Comparison of ENCODE assay signal across 11 mouse cellular contexts in the genomic region with DNA sequence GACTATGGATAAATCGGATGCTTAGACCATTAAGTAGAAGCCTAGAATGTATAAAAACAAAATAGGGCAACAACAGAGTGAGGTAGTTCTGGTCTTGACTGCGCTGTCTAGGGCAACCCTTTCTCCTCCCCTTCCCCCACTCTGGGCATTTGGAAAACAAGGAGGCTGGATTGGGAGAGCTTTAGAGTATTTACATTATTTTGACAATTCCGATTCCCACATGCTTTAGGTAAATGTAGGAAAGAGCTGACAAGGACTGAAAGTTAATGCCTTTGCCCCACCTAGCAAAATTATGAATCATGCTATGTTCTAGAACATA. TPM values are rescaled to one million over a fixed set of nuclear protein-coding genes. Genes with fewer than 3 reads are reported as not detected.
DNase-seq lines count a peak whose midpoint lies in the region; ATAC-seq and TF ChIP-seq lines count a peak whose summit lies in the region.
"Had no signal": no experiment of that assay in that cellular context is flagged by ENCODE, and none has a peak within 500 bp of the region (broad histone marks: within the 10 kb centered on the region; RNA-seq: fewer than 3 reads in every experiment).

No protein-coding gene starts in this region.

- H3K4me1 ChIP-seq in hindbrain, embryonic 13.5 days (replicated peaks), result peaks cover 13% of the 10 kb centered on the region
- peaks cover 3% of the 10 kb centered on the region; the same call in 1 of the 2 replicates for H3K4me1 ChIP-seq in hindbrain, embryonic 16.5 days (ENCODE audit: control insufficient read depth, insufficient read depth, low read depth, low read length)
- peaks cover 60% of the 10 kb centered on the region for H3K4me1 ChIP-seq in embryonic facial prominence, embryonic 10.5 days
- H3K4me1 ChIP-seq in limb, embryonic 14.5 days (ENCODE audit: control insufficient read depth, insufficient read depth, low read length), result peaks cover 13% of the 10 kb centered on the region

- no peak overlapping the region for H3K27ac ChIP-seq in hindbrain, embryonic 13.5 days
- H3K27ac ChIP-seq in hindbrain, embryonic 16.5 days (ENCODE audit: low read depth, low read length), result no peak overlapping the region
- peak overlapping the region; percentile 51 for H3K27ac ChIP-seq in embryonic facial prominence, embryonic 10.5 days (replicated peaks)
- no peak overlapping the region for H3K27ac ChIP-seq in limb, embryonic 14.5 days (replicated peaks; ENCODE audit: low read depth, low read length)
- H3K27ac ChIP-seq: liver, embryonic 14.5 days had no signal

- no peak overlapping the region for H3K9ac ChIP-seq in hindbrain, embryonic 13.5 days
- H3K9ac ChIP-seq in hindbrain, embryonic 16.5 days (ENCODE audit: low read depth, low read length), result no peak overlapping the region
- H3K9ac ChIP-seq in limb, embryonic 14.5 days (ENCODE audit: low read depth, low read length, severe bottlenecking), result no peak overlapping the region
- H3K9ac ChIP-seq: liver, embryonic 14.5 days had no signal

- 0 out of 2 replicates have a peak overlapping the region, but pooled peaks have one; percentile 17 for H3K4me2 ChIP-seq in hindbrain, embryonic 13.5 days
- no peak overlapping the region for H3K4me2 ChIP-seq in hindbrain, embryonic 16.5 days (ENCODE audit: low read length)
- H3K4me2 ChIP-seq in limb, embryonic 14.5 days (replicated peaks; ENCODE audit: low read depth, low read length, severe bottlenecking), result peak overlapping the region; percentile 28; the same call in 1 of the 2 replicates

- ATAC-seq in hindbrain, embryonic 13.5 days (ENCODE audit: low FRiP score), result no peak
- no peak for ATAC-seq in hindbrain, embryonic 16.5 days
- no peak for ATAC-seq in limb, embryonic 14.5 days (ENCODE audit: low FRiP score, low read depth)

- DNase-seq in MN1 (ENCODE audit: low spot score), result peak; percentile 39
- DNase-seq in embryonic facial prominence, embryonic 10.5 days (ENCODE audit: low spot score), result peak; percentile 19
- no peak for DNase-seq in limb, embryonic 14.5 days (ENCODE audit: low spot score)
- no peak for DNase-seq in left cerebral cortex, adult 8-10 months (ENCODE audit: low spot score in 2 of 2)
- DNase-seq in cerebellum, postnatal 25 days, result no peak
- DNase-seq in heart, postnatal 4 days, result no peak
- DNase-seq: thymus, postnatal 36 days had no signal

- 0 out of 2 replicates have a peak, but pooled peaks cover 3% of the 10 kb centered on the region for H3K27me3 ChIP-seq in hindbrain, embryonic 13.5 days
- no peaks in the 10 kb centered on the region for H3K27me3 ChIP-seq in hindbrain, embryonic 16.5 days (replicated peaks; ENCODE audit: control insufficient read depth, insufficient read depth, low read length)
- H3K27me3 ChIP-seq in embryonic facial prominence, embryonic 10.5 days (replicated peaks; ENCODE audit: low read depth, poor library complexity, severe bottlenecking), result no peaks in the 10 kb centered on the region
- no peaks in the 10 kb centered on the region for H3K27me3 ChIP-seq in limb, embryonic 14.5 days (ENCODE audit: control insufficient read depth, insufficient read depth, low read length)

- no peak for TF ChIP-seq POLR2A in limb, embryonic 14.5 days (IDR thresholded peaks at IDR 0.05; ENCODE audit: borderline replicate concordance, extremely low read depth, insufficient read depth, insufficient read length)

- H3K9me3 ChIP-seq in hindbrain, embryonic 13.5 days, result no peaks in the 10 kb centered on the region
- no peaks in the 10 kb centered on the region for H3K9me3 ChIP-seq in hindbrain, embryonic 16.5 days (ENCODE audit: control insufficient read depth, low read length)
- no peaks in the 10 kb centered on the region for H3K9me3 ChIP-seq in embryonic facial prominence, embryonic 10.5 days
- no peaks in the 10 kb centered on the region for H3K9me3 ChIP-seq in limb, embryonic 14.5 days (ENCODE audit: control insufficient read depth, low read length)

- H3K36me3 ChIP-seq in hindbrain, embryonic 13.5 days, result no peaks in the 10 kb centered on the region
- H3K36me3 ChIP-seq in hindbrain, embryonic 16.5 days (ENCODE audit: control insufficient read depth, insufficient read depth, low read length), result no peaks in the 10 kb centered on the region
- no peaks in the 10 kb centered on the region for H3K36me3 ChIP-seq in embryonic facial prominence, embryonic 10.5 days (replicated peaks)
- H3K36me3 ChIP-seq in limb, embryonic 14.5 days (ENCODE audit: control insufficient read depth, insufficient read depth, low read length), result no peaks in the 10 kb centered on the region

- H3K4me3 ChIP-seq in hindbrain, embryonic 13.5 days, result no peak overlapping the region
- no peak overlapping the region for H3K4me3 ChIP-seq in hindbrain, embryonic 16.5 days (ENCODE audit: low read length)
- peak overlapping the region; percentile 28; the same call in 1 of the 2 replicates for H3K4me3 ChIP-seq in embryonic facial prominence, embryonic 10.5 days
- no peak overlapping the region for H3K4me3 ChIP-seq in limb, embryonic 14.5 days (replicated peaks; ENCODE audit: low read length)

- WGBS in hindbrain, embryonic 13.5 days, result 46% methylated on average over 3 of the region's 3 CpGs
- 57% methylated on average over 3 of the region's 3 CpGs for WGBS in hindbrain, embryonic 16.5 days
- WGBS in embryonic facial prominence, embryonic 10.5 days, result 52% methylated on average over 3 of the region's 3 CpGs
- WGBS in limb, embryonic 14.5 days, result 35% methylated on average over 3 of the region's 3 CpGs

RNA-seq across cellular contexts. Expression of gene Blmh, which starts 7.4 kb away (rescaled TPM):
- 149 and 155 TPM in 2 replicates for polyA plus RNA-seq in hindbrain, embryonic 13.5 days (2015; fragmentation: Nextera tagmentation; extraction: Ambion mirVana)
- 139 TPM in 2 replicates for polyA plus RNA-seq in hindbrain, embryonic 16.5 days (2015; fragmentation: Nextera tagmentation; extraction: Ambion mirVana)
- 203 and 207 TPM in 2 replicates for polyA plus RNA-seq in embryonic facial prominence, embryonic 10.5 days (2016; fragmentation: Nextera tagmentation; extraction: Ambion mirVana)
- 44.3 and 64.8 TPM in 2 replicates for polyA plus RNA-seq in limb, embryonic 14.5 days (2012; rRNA removed)
- polyA plus RNA-seq in limb, embryonic 14.5 days (2014; fragmentation: Nextera tagmentation; extraction: Ambion mirVana), result 138 and 146 TPM in 2 replicates
- total RNA-seq in left cerebral cortex, adult 8-10 months (2022), result 10 to 100 TPM; 65.4 to 69.3 (median 68.7) TPM
- 10 to 100 TPM; 66.1 to 74.4 TPM for total RNA-seq in heart, postnatal 4 days (2021)

RNA-seq across cellular contexts. Expression of gene Tmigd1, which starts 15.2 kb away (rescaled TPM):
- not detected in 2 replicates for polyA plus RNA-seq in hindbrain, embryonic 13.5 days (2015; fragmentation: Nextera tagmentation; extraction: Ambion mirVana)
- polyA plus RNA-seq in hindbrain, embryonic 16.5 days (2015; fragmentation: Nextera tagmentation; extraction: Ambion mirVana), result 0.19 TPM in 1 of 2 replicates, not detected in the other
- not detected in 2 replicates for polyA plus RNA-seq in embryonic facial prominence, embryonic 10.5 days (2016; fragmentation: Nextera tagmentation; extraction: Ambion mirVana)
- polyA plus RNA-seq in limb, embryonic 14.5 days (2012; rRNA removed), result 0.09 and 0.17 TPM in 2 replicates
- polyA plus RNA-seq in limb, embryonic 14.5 days (2014; fragmentation: Nextera tagmentation; extraction: Ambion mirVana), result 0.33 and 0.36 TPM in 2 replicates
- not detected for total RNA-seq in left cerebral cortex, adult 8-10 months (2022)
- under 1 TPM in 1 of 2 experiments, not detected in 1; 0.59 TPM for total RNA-seq in heart, postnatal 4 days (2021)
- total RNA-seq: layer of hippocampus, adult 8-10 months had no signal
- polyA plus RNA-seq: liver, embryonic 14.5 days had no signal

Comparison
In these comparisons a context has a peak if more than half of its experiments do, and no peak if none do; other contexts are left out.
1. DNase-seq: peak in MN1 (single experiment) and embryonic facial prominence, embryonic 10.5 days (single experiment); none in limb, embryonic 14.5 days (single experiment), left cerebral cortex, adult 8-10 months (0 of 2), cerebellum, postnatal 25 days (0 of 2) and heart, postnatal 4 days (single experiment).